Mouse (Mus musculus) retina, postnatal 7 days (tissue): ENCODE measurements around the gene Cldn7.
A peak's percentile ranks its signal among the peaks of the same experiment; 100 is the strongest.
"Not testable (repeated sequence)": the region's sequence is repeated elsewhere in the genome, so short reads cannot be mapped to it uniquely, and the experiment has no call there.

Source experiments
- DNase-seq: peaks from one replicate; pipeline ENCODE4 v3.0.0-alpha.2; 2012; ENCODE audit warnings: low read depth, low spot score

Cldn7 gene

GRCm38 (mm10) chr11:69964650-69965270, at the start of gene Cldn7:
Gene Cldn7 (plus strand): TSS chr11:69964779.
- no peak for DNase-seq

DNA sequence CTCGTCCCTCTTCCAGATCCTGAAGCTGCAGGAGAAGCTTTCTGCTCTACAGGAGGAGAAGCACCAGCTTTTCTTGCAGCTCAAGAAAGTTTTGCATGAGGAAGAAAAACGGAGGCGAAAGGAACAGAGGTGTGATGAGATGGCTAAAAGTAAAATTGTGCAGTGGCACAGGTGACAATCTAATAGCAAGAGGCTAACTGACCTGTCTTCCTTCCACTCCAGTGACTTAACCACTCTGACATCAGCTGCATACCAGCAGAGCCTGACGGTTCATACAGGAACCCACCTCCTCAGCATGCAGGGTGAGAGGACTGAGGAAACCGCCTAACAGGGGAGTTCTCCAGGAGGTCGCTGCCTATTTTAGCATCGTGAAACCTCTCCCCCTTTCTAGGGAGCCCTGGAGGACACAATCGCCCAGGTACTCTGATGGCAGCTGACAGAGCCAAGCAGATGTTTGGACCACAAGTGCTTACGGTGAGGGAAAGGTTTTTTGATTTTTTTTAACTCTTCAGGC, 49.6 kb upstream of the Cldn7 start:
- DNase-seq, result no peak

DNA sequence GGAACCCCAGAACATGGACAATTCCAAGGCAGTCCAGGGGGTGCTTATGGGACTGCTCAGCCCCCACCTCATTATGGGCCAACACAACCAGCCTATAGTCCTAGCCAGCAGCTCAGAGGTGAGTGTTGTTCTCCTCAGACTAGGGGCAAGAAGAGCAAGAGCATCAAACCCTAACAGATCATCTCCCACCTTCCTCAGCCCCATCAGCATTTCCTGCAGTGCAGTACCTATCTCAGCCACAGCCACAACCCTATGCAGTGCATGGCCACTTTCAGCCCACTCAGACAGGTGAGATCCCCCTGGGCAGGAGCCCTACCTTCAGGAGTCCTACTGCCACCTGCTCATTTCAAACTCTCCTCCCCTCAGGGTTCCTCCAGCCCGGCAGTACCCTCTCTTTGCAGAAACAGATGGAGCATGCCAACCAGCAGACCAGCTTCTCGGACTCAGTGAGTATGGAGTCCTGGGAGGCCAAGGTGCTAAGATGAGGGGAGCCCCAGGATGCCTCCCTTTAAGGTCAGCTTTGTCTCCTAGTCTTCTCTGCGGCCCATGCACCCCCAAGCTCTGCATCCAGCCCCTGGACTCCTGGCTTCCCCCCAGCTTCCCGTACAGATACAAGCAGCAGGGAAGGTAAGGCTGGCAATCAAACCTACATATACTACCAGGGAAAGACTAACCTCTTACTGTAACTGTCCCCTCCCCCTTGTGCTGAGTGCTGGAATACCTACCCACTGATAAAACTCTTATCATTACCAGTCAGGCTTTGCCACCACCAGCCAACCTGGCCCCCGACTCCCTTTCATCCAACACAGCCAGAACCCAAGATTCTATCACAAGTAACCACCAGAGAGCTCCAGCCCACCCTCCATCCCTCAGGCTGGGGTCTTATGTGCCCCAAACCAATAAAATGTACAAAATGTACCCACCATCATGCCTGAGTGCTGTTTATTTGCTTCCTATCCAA, 48.6 kb upstream of the Cldn7 start:
- no peak for DNase-seq

- DNase-seq, result not testable (repeated sequence)
These were observed 47.8 kb upstream of the Cldn7 start for GRCm38 (mm10) chr11:69916652-69917378.

GRCm38 (mm10) chr11:69917379-69917948, 47.1 kb upstream of the Cldn7 start:
- DNase-seq, result no peak

DNA sequence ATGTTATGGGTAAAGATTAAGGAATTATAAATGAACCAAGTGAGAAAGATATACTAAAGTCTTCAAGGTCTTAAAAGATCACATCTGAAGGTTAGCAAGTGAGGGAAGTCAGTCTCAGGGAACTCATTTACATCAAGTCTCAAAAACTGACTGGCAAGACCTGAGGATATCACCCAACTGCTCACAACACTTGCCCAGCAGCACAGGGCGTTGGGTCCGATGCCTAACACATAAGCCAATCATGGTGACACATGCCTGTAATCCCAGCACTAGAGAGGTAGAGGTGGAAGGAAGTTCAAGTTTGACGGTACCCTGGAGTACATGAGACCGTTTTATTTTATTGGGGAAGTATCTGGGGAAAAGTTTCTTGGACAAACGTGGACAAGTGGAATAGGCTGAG, 46.5 kb upstream of the Cldn7 start:
- DNase-seq, result no peak

GRCm38 (mm10) chr11:69919053-69919452, 45.5 kb upstream of the Cldn7 start:
- DNase-seq, result no peak

GRCm38 (mm10) chr11:69919661-69920265, 44.8 kb upstream of the Cldn7 start:
- DNase-seq, result no peak

DNA sequence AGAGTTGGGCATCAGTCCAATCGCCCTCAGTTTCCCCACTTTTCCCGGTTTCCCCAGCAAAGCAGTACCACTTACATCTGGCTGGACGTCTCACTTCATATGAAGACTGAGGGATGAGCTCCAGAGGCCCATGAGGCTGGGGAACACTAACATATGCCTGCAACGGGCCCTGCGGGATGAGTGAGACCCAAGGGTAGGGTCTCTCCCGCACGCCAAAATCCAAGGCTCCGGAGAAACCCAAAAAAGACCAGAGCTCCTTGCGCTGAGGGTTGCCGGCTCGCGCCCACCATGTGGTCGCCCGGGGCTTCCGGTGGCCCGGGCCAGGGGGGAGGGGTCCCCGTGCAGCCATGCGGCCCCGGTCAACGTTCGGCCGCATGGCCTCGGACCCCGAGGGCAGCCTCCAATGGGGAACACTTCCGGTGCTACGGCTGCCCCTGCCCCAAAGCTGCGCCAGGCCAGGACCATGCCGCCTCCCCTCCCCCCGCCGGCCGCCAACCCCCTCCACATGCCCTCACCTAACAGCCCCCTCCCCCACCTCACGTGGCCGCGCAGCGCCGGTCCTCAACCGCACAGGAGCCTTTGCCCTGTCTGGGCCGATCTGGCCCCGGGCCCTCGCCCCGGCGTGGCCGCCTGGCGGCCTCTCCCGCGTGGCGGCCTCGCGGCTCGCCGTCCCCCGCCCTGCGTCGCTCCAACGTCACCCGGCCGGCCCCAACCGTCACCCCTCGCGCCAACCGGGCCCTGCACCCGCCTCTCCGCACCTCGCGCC, 44.1 kb upstream of the Cldn7 start:
- no peak for DNase-seq

GRCm38 (mm10) chr11:69921114-69922011, 43.2 kb upstream of the Cldn7 start, which contains the start of gene Eif5a:
Gene Eif5a (minus strand): TSS chr11:69921958.
- DNase-seq, result peak; percentile 100

GRCm38 (mm10) chr11:69922012-69922756, 42.4 kb upstream of the Cldn7 start:
- no peak for DNase-seq

DNA sequence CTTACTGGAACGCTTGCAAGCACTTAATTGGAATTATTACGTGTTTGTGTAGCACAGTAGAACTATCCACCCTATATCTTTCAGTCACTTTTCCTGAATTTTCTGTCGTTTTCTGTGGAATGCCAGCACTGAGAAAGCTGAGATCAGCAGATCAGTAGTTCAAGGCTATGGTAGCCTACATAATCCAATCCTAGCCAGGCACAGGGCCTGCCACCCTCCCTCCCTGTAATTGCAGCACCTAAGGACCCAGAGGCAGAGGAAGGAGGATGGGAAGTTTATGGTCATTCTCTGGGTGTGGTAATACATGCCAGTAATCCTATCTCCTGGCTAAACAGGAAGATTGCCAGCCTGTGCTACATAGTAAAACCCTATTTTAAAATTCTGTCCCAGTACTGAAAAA, 41.8 kb upstream of the Cldn7 start:
- no peak for DNase-seq

GRCm38 (mm10) chr11:69927501-69927900, 37.1 kb upstream of the Cldn7 start:
- no peak for DNase-seq

DNA sequence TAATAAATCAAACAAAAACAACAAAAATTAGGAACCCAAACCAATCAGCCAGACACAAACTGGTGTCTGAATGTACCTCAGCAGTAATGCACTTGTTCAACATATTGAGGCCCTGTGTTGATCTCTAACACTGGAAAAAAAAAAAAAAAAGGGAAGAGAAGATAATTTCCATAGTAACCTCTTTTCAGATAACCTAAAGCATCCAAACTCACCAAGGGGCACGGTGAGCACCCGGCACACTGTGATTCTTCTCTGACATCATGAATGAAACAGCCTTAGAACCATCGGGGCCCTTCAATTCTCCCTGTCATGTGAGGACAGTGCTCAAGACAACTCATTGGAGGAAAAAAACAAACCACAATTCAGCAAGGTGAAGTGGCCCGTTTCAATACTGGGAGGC, 34.9 kb upstream of the Cldn7 start:
- no peak for DNase-seq

DNA sequence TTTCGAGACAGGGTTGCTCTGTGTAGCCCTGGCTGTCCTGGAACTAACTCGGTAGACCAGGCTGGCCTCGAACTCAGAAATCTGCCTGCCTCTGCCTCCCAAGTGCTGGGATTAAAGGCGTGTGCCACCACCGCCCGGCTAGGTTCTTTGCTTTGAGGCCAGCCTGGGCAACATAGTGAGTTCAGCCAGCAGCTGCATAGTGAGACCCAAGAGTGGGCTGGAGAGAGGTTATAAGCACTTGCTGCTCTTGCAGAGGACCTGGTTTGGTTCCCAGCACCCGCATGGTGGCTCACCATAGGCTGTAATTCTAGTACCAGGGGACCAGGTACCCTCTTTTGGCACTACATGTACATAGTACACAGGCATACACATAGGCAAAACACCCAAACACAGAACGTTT, 34.4 kb upstream of the Cldn7 start:
- DNase-seq, result not testable (repeated sequence)

- DNase-seq, result no peak
These were observed 33.5 kb upstream of the Cldn7 start for GRCm38 (mm10) chr11:69930967-69931537.

DNA sequence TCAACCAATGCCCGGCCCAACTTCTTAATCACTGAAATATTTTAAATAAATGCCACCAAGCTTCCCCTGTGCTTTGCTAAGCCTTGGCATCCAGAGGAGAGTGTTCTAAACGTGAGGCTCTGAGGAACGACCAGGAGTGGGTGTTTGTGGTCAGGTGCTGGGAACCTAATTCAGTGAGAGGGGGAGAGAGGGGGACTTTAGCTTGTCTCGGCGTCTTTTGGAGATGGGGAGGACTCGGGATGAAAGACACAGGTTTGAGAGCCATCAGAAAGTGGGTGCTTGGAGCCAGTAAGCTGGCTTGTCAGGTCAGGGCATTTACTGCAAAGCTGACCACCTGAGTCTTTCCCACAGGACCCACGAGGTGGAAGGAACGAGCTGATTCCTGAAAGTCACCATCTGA, 32.8 kb upstream of the Cldn7 start:
- no peak for DNase-seq

DNA sequence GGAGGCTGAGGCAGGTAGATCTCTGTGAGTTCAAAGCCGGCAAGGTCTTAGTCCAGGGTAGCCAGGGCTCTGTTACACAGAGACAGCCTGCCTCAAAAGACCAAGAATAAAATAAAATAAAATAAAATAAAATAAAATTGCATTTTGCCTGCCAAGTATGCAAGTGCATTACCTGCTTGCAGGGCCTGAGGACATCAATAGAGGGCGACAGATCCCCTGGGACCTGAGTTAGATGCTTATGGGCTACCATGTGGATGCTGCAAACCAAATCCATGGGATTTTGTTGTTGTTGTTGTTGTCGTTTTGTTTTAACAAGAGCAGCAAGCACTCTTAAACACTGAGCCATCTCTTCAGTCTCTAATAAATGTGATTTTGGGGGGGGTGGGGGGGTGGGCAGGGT, 32.3 kb upstream of the Cldn7 start:
- no peak for DNase-seq
